Mouse (Mus musculus) midbrain, embryonic 12.5 days (tissue): Measurements from ENCODE around the gene Gabrg2. TPM values are rescaled to one million over a fixed set of nuclear protein-coding genes. Genes with fewer than 3 reads are reported as not detected.

ENCODE experiments used
- ATAC-seq: fragments of 200-750 bp; cut with Nextera tagmentation; 2 replicates; pipeline ENCODE4 v1.8.0; 2017; ENCODE audit warnings: low read depth, moderate TSS enrichment, moderate library complexity; ENCODE audit not compliant: low FRiP score
- H3K27ac ChIP-seq: fragments of 300-500 bp; sonication (generic); replicated peaks from 2 replicates; pipeline ENCODE4 v1.5.1; 2016; ENCODE audit warnings: mild to moderate bottlenecking
- H3K27me3 ChIP-seq: fragments of 300-500 bp; sonication (generic); 2 replicates; pipeline ENCODE4 v1.6.1; 2016; ENCODE audit warnings: mild to moderate bottlenecking
- H3K36me3 ChIP-seq: fragments of 300-500 bp; sonication (generic); 2 replicates; pipeline ENCODE4 v1.6.1; 2016
- H3K4me1 ChIP-seq: fragments of 300-500 bp; sonication (generic); 2 replicates; pipeline ENCODE4 v1.6.1; 2016
- H3K4me2 ChIP-seq: fragments of 300-500 bp; sonication (generic); replicated peaks from 2 replicates; pipeline ENCODE4 v1.6.1; 2016; ENCODE audit warnings: mild to moderate bottlenecking, moderate library complexity
- H3K4me3 ChIP-seq: fragments of 300-500 bp; sonication (generic); 2 replicates; pipeline ENCODE4 v1.5.1; 2016; ENCODE audit warnings: mild to moderate bottlenecking
- H3K9ac ChIP-seq: fragments of 300-500 bp; sonication (generic); replicated peaks from 2 replicates; pipeline ENCODE4 v1.6.1; 2016; ENCODE audit warnings: mild to moderate bottlenecking, moderate library complexity
- H3K9me3 ChIP-seq: fragments of 300-500 bp; sonication (generic); 2 replicates; pipeline ENCODE4 v1.6.1; 2016; ENCODE audit warnings: mild to moderate bottlenecking
- WGBS: fragments of 180-500 bp; shearing (Covaris S2); methylation state at CpG from one replicate; pipeline ENCODE4 v1.1.7; 2016; 5-methylcytosine and 5-hydroxymethylcytosine counted together
- polyA plus RNA-seq: library from polyadenylated mRNA; unstranded; fragments of >200 nt; fragmentation: Nextera tagmentation; extraction: Ambion mirVana; gene quantifications from 2 replicates; pipeline ENCODE4 v1.2.1, GENCODE M21; 2016

Gabrg2 gene
- polyA plus RNA-seq, 1 experiment from 2014 or later: 35.0 TPM

- no peak overlapping the region for H3K4me3 ChIP-seq
- H3K4me2 ChIP-seq: no peak overlapping the region
- H3K9ac ChIP-seq: no peak overlapping the region
- H3K4me1 ChIP-seq: no peaks in the 10 kb centered on the region
- H3K27me3 ChIP-seq: no peaks in the 10 kb centered on the region
- ATAC-seq: no peak
- H3K9me3 ChIP-seq: no peaks in the 10 kb centered on the region
- WGBS: 95% methylated on average over 2 of the region's 2 CpGs
- H3K27ac ChIP-seq: no peak overlapping the region
- H3K36me3 ChIP-seq: no peaks in the 10 kb centered on the region
Measured at GRCm38 (mm10) chr11:41903661-41904060, 97.0 kb downstream of the Gabrg2 start.

Other genes with a start within 250 kb of the Gabrg2 start
- gene Gabra1, start 182.1 kb upstream of the Gabrg2 start, polyA plus RNA-seq: 5.9 and 7.0 TPM in 2 replicates